Mouse (Mus musculus): ENCODE data around the gene Hnrnpm. TPM values are rescaled to one million over a fixed set of nuclear protein-coding genes. Genes with fewer than 3 reads are reported as not detected.

The Hnrnpm gene
- polyA plus RNA-seq, 2 experiments, result 136 to 143 TPM

DNA sequence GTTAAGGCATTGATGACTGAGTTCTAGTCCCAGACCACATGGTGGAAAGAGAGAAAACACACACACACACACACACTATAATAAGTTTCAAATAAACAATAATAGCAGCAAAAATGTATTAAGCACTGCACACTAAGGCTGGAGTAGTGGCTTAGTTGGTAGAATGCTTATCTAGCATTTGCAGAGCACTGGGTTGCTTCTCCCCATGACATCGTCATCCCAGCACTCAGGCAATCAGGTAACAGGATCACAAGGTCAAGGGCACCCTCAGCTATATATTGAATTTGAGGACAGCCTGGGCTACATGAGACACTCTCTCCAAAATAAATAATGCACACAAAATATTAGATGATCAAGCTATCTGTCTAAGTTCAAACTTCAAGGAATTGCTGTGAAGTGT, 28.1 kb upstream of the Hnrnpm start:
- DNase-seq (ENCODE audit: low read depth in 3 of 3, low spot score in 3 of 3), result peak; percentile 68 to 75 (median 72)
- peak overlapping the region; percentile 85 for H3K4me2 ChIP-seq (ENCODE audit: low read depth)
- H3K4me3 ChIP-seq (ENCODE audit: insufficient read depth in 1 of 2, low read depth in 2 of 2, low read length in 2 of 2), result peak overlapping the region; percentile 43 to 74
- peak overlapping the region; percentile 94 for H3K27ac ChIP-seq
- peaks cover 64 to 75% of the 10 kb centered on the region in 2 experiments for H3K4me1 ChIP-seq (replicated peaks; ENCODE audit: control insufficient read depth in 2 of 2, insufficient read depth in 2 of 2, low read length in 1 of 2)
- H3K36me3 ChIP-seq (replicated peaks; ENCODE audit: control insufficient read depth, insufficient read depth, low read depth), result peaks cover 47% of the 10 kb centered on the region
- H3K9ac ChIP-seq (replicated peaks), result peak overlapping the region; percentile 91
- TF ChIP-seq EP300 (IDR thresholded peaks at IDR 0.05; ENCODE audit: low read depth), result peak; percentile 83
- TF ChIP-seq CTCF (IDR thresholded peaks at IDR 0.05; ENCODE audit: low read depth), result no peak
- ATAC-seq (ENCODE audit: insufficient read depth), result peak; percentile 57
- H3K27me3 ChIP-seq (ENCODE audit: control insufficient read depth, insufficient read depth, low read length), result no peaks in the 10 kb centered on the region
- H3K9me3 ChIP-seq (ENCODE audit: control insufficient read depth, low read length), result peaks cover 6% of the 10 kb centered on the region
- WGBS (ENCODE audit: insufficient replicate concordance), result 4% methylated on average over 1 of the region's 1 CpGs

DNA sequence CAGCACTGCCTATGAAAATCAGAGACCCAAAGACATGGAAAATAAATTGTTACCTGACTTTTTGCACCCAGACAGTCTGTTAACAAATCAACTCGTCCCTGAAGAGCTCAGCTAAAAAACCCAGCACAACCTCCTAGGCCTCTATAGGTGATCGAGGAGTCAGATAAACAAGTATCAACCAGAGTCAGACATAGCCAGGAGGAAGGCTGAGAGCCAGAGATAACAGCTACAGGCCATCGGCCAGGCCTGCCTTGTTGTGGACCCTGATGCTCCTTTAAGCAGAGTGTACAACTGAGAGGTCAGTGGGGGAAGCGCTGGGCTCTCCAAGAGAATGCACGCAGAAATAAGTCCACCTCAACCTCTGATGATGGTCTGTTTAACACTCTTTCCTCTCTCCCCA, 26.6 kb upstream of the Hnrnpm start:
- Histone ChIP-seq H3K9me3 (ENCODE audit: control insufficient read depth, low read length) (peaks cover 6% of the 10 kb centered on the region), H3K4me2 (ENCODE audit: low read depth) (peak overlapping the region; percentile 85), H3K9ac (replicated peaks) (peak overlapping the region; percentile 91), H3K36me3 (replicated peaks; ENCODE audit: control insufficient read depth, insufficient read depth, low read depth) (peaks cover 62% of the 10 kb centered on the region), H3K27me3 (ENCODE audit: control insufficient read depth, insufficient read depth, low read length) (no peaks in the 10 kb centered on the region), H3K27ac (peak overlapping the region; percentile 94), H3K4me3 (ENCODE audit: insufficient read depth in 1 of 2, low read depth in 2 of 2, low read length in 2 of 2) (peak overlapping the region; percentile 74 to 75), H3K4me1 (replicated peaks; ENCODE audit: control insufficient read depth in 2 of 2, insufficient read depth in 2 of 2, low read length in 1 of 2) (peaks cover 55 to 68% of the 10 kb centered on the region in 2 experiments)
- DNase-seq (ENCODE audit: low read depth in 3 of 3, low spot score in 3 of 3) (peak; percentile 88 to 91 (median 89)), ATAC-seq (ENCODE audit: insufficient read depth) (peak; percentile 87)
- 9% methylated on average over 5 of the region's 5 CpGs for WGBS (ENCODE audit: insufficient replicate concordance)
- TF ChIP-seq CTCF (IDR thresholded peaks at IDR 0.05; ENCODE audit: low read depth), result no peak
- peak; percentile 98 for TF ChIP-seq EP300 (IDR thresholded peaks at IDR 0.05; ENCODE audit: low read depth)

DNA sequence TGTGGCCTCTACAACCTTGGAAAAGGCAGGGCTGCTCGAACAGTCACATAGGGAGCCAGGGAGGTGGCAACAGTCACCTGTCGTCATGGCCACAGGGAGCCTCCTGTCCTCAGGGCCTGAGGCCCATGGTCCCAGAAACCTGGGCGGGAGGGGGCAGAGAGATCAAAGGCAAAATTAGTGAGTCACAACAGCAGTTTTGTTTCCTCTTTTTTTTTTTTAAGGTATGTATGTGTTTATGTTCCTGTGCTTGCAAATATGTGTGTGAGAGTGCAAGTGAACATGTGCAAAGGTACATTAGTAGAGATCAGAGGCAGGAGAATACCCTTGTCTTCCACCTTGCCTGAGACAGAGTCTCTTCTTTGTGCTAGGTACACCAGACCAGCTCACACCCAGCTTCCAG, 23.2 kb upstream of the Hnrnpm start:
- peaks cover 6% of the 10 kb centered on the region for H3K9me3 ChIP-seq (ENCODE audit: control insufficient read depth, low read length)
- H3K27me3 ChIP-seq (ENCODE audit: control insufficient read depth, insufficient read depth, low read length), result no peaks in the 10 kb centered on the region
- peak overlapping the region; percentile 21; the same call in 1 of the 2 replicates for H3K27ac ChIP-seq
- H3K4me3 ChIP-seq (ENCODE audit: insufficient read depth in 1 of 2, low read depth in 2 of 2, low read length in 2 of 2), result no peak overlapping the region
- TF ChIP-seq CTCF (IDR thresholded peaks at IDR 0.05; ENCODE audit: low read depth), result no peak
- TF ChIP-seq EP300 (IDR thresholded peaks at IDR 0.05; ENCODE audit: low read depth), result no peak
- WGBS (ENCODE audit: insufficient replicate concordance), result 75% methylated on average over 3 of the region's 3 CpGs
- DNase-seq (ENCODE audit: low read depth in 3 of 3, low spot score in 3 of 3) (no peak), ATAC-seq (ENCODE audit: insufficient read depth) (no peak)
- H3K4me1 ChIP-seq (replicated peaks; ENCODE audit: control insufficient read depth in 2 of 2, insufficient read depth in 2 of 2, low read length in 1 of 2), result peaks cover 34 to 43% of the 10 kb centered on the region in 2 experiments
- H3K36me3 ChIP-seq (replicated peaks; ENCODE audit: control insufficient read depth, insufficient read depth, low read depth), result peaks cover 78% of the 10 kb centered on the region
- no peak overlapping the region for H3K4me2 ChIP-seq (ENCODE audit: low read depth)
- H3K9ac ChIP-seq (replicated peaks), result no peak overlapping the region

DNA sequence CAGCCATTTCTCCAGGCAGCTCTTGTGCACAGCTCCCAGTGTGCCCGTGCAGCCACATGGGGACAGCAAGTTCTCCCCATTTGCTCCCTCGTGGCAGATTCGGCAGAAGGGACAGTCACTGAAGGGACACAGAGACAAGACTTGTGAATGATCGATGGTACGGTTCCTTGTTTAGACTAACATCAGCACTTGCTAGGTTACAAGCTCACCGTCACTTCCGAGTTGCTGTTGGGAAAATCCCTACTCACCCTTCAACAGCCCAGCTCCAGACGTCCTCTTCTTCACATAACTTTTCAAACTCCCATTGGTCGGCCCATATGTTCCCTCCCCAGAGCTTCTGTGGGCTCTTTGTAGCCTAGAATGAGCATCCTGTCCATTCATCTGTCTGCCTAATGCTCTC, 16.4 kb upstream of the Hnrnpm start:
- H3K27me3 ChIP-seq (ENCODE audit: control insufficient read depth, insufficient read depth, low read length), result no peaks in the 10 kb centered on the region
- H3K9me3 ChIP-seq (ENCODE audit: control insufficient read depth, low read length), result no peaks in the 10 kb centered on the region
- WGBS (ENCODE audit: insufficient replicate concordance), result 91% methylated on average over 9 of the region's 9 CpGs
- no peaks in the 10 kb centered on the region for H3K4me1 ChIP-seq (replicated peaks; ENCODE audit: control insufficient read depth in 2 of 2, insufficient read depth in 2 of 2, low read length in 1 of 2)
- TF ChIP-seq EP300 (IDR thresholded peaks at IDR 0.05; ENCODE audit: low read depth) (no peak), CTCF (IDR thresholded peaks at IDR 0.05; ENCODE audit: low read depth) (no peak)
- ATAC-seq (ENCODE audit: insufficient read depth), result no peak
- no peak overlapping the region for H3K4me3 ChIP-seq (ENCODE audit: insufficient read depth in 1 of 2, low read depth in 2 of 2, low read length in 2 of 2)
- H3K9ac ChIP-seq (replicated peaks), result no peak overlapping the region
- no peak for DNase-seq (ENCODE audit: low read depth in 3 of 3, low spot score in 3 of 3)
- H3K4me2 ChIP-seq (ENCODE audit: low read depth), result no peak overlapping the region
- H3K36me3 ChIP-seq (replicated peaks; ENCODE audit: control insufficient read depth, insufficient read depth, low read depth), result peaks cover 94% of the 10 kb centered on the region
- no peak overlapping the region for H3K27ac ChIP-seq

DNA sequence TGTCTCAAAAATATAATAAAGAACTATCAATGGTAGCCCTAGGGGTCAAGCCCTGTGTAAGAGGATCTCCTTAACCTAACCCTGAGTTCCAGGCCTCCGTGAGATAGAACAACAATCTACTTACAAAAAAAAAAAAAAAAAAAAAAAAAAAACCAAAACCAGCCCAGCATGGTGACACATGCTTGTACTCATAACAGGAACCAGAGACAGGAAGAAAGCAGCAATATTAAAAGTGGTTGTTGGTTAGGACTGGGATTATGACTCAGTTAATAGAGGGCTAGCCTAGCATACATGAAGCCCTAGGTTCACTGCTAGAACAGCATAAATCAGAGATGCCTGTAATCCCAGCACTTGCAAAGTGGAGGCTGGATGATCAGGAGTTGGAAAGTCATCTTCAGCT, 15.5 kb upstream of the Hnrnpm start:
- DNase-seq (ENCODE audit: low read depth in 3 of 3, low spot score in 3 of 3), result no peak
- Histone ChIP-seq H3K4me1 (replicated peaks; ENCODE audit: control insufficient read depth in 2 of 2, insufficient read depth in 2 of 2, low read length in 1 of 2) (no peaks in the 10 kb centered on the region), H3K4me2 (ENCODE audit: low read depth) (no peak overlapping the region), H3K9me3 (ENCODE audit: control insufficient read depth, low read length) (no peaks in the 10 kb centered on the region), H3K36me3 (replicated peaks; ENCODE audit: control insufficient read depth, insufficient read depth, low read depth) (peaks cover 94% of the 10 kb centered on the region), H3K27ac (no peak overlapping the region), H3K27me3 (ENCODE audit: control insufficient read depth, insufficient read depth, low read length) (no peaks in the 10 kb centered on the region), H3K9ac (replicated peaks) (no peak overlapping the region), H3K4me3 (ENCODE audit: insufficient read depth in 1 of 2, low read depth in 2 of 2, low read length in 2 of 2) (no peak overlapping the region)
- TF ChIP-seq CTCF (IDR thresholded peaks at IDR 0.05; ENCODE audit: low read depth), result no peak
- TF ChIP-seq EP300 (IDR thresholded peaks at IDR 0.05; ENCODE audit: low read depth), result no peak
- 90% methylated on average over 1 of the region's 1 CpGs for WGBS (ENCODE audit: insufficient replicate concordance)
- no peak for ATAC-seq (ENCODE audit: insufficient read depth)

All from liver, embryonic 14.5 days (tissue).